Mouse (Mus musculus): ENCODE measurements around the gene Dpt.
"Not testable (repeated sequence)": the region's sequence is repeated elsewhere in the genome, so short reads cannot be mapped to it uniquely, and the experiment has no call there.

Gene Dpt

DNA sequence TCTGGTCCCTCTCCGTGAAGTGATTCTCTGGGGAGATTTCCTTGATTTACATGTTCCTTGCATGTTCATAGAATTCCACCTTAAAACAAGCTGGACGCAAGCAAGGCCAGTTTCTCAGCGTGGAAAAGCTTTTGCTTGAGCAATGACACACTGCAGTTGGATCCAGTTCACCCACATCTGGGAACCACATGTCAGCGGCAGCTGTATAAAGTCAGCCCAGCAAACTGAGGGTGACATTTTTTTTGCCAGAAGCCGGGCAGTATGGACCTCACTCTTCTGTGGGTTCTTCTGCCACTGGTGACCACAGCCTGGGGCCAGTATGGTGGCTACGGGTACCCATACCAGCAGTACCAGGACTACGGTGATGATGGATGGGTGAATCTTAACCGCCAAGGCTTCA, at the start of gene Dpt:
TSS of gene Dpt (plus strand) at position 174 of the 400 bp plus-strand sequence.
- DNase-seq (ENCODE audit: low spot score in 2 of 2): no peak

- DNase-seq (ENCODE audit: low spot score in 2 of 2): no peak
These were observed 42.7 kb upstream of the Dpt start for GRCm38 (mm10) chr1:164753736-164754135.

GRCm38 (mm10) chr1:164755671-164756070, 40.8 kb upstream of the Dpt start:
- DNase-seq (ENCODE audit: low spot score in 2 of 2): no peak

GRCm38 (mm10) chr1:164756951-164757350, 39.5 kb upstream of the Dpt start:
- no peak for DNase-seq (ENCODE audit: low spot score in 2 of 2)

GRCm38 (mm10) chr1:164758401-164758800, 38.0 kb upstream of the Dpt start:
- no peak for DNase-seq (ENCODE audit: low spot score in 2 of 2)

DNA sequence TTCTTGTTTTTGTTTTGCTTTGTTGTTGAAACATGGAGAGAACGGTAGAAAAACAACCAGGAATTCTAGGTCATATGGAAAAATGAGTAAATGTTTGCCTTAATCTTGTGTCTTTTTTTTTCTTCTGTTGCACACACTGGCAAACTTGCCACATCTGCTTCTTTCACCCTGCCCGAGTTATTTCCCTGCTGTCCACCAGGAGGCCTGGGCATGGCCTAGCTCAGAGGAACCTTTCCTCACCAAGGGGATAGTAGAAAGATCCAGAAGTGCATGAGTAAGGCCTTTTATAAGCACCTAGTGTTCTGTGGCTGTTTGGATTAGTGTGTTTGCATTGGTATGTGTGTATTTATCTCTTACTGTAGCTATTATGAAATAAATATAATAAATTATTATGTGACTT, 34.2 kb upstream of the Dpt start:
- DNase-seq (ENCODE audit: low spot score in 2 of 2): peak; percentile 4 to 20

DNA sequence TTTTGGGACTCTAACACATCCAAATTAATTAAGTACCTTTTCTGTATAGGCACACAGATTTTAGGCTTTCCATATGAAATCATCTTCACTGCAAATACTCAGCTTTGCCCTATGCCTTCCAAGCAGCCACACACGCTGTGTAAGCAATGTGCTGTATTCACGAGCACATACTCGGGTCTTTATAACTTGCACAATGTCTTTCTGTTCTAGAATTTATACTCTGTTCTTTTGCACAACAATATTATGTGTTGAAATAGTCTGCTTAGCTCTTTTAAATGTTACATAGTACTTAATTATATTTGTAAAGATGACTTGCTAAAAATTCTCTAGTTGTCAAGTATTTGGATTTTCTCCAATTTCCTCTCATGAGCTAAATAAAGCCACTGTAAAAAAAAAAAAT, 29.8 kb upstream of the Dpt start:
- no peak for DNase-seq (ENCODE audit: low spot score in 2 of 2)

- peak; percentile 5 to 18 for DNase-seq (ENCODE audit: low spot score in 2 of 2)
These were observed 25.8 kb upstream of the Dpt start for GRCm38 (mm10) chr1:164770611-164771010.

- no peak for DNase-seq (ENCODE audit: low spot score in 2 of 2)
These were observed 15.5 kb upstream of the Dpt start for GRCm38 (mm10) chr1:164780851-164781510.

DNA sequence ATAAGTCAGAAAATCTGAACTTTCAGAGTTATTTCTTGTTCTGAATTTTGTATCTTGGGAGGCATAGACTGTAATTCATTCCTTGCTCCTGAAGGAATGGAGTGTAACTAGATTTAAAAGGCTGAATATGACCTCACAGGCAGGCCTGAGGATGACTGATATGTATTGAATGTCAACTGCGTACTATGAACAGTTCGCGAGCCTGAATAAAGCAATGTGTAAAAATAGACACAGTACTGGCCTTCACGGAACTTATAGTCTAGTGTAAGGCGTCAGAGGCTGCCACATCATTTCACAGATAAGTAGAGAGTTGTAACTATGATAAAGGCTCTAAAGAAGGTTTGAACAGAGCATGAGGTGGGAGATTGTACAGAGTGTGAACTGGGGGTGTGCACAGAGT, 10.3 kb upstream of the Dpt start:
- DNase-seq (ENCODE audit: low spot score in 2 of 2): no peak

DNA sequence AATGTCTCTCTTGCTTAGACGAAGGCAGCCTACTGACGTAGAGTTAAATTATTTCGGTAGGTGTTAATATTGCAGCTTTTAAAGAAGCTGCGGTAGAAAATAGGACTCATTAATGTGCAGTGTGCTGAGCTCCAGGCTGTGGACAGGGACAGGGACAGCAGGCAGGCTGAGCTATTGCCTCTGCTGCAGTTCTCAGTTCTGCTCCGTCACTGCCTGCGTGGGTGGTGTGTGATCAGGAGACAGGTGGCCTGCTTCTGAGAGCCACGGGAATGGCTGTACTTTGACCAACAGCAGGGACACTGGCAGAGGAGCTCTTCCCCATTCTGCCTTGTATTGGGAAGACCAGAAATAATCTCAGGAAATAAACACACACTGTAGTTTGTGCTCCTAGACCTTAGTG, 8.7 kb upstream of the Dpt start:
- DNase-seq (ENCODE audit: low spot score in 2 of 2): no peak

DNA sequence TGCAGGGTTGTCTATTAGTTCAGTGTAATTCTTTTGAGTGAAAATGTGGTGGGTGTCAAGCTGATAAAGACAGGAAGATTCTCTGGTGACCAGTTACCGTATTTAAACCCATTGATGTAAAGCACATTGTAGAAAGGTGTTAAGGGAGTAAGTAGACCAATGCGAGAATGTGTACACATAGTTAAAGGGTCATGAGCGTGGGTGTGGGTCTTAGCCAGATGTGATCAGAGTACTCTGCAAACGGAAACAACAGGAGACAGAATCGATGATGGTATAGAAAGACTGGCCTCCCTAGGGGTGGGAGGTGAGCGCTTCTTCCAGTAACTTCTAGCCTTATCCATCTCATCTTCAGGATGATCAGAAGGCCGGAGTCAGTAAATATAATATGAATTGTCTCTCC, 8.2 kb upstream of the Dpt start:
- no peak for DNase-seq (ENCODE audit: low spot score in 2 of 2)

GRCm38 (mm10) chr1:164790296-164790695, 6.1 kb upstream of the Dpt start:
- DNase-seq (ENCODE audit: low spot score in 2 of 2): not testable (repeated sequence)

- DNase-seq (ENCODE audit: low spot score in 2 of 2): no peak
These were observed 3.4 kb upstream of the Dpt start for GRCm38 (mm10) chr1:164793049-164793448.

DNA sequence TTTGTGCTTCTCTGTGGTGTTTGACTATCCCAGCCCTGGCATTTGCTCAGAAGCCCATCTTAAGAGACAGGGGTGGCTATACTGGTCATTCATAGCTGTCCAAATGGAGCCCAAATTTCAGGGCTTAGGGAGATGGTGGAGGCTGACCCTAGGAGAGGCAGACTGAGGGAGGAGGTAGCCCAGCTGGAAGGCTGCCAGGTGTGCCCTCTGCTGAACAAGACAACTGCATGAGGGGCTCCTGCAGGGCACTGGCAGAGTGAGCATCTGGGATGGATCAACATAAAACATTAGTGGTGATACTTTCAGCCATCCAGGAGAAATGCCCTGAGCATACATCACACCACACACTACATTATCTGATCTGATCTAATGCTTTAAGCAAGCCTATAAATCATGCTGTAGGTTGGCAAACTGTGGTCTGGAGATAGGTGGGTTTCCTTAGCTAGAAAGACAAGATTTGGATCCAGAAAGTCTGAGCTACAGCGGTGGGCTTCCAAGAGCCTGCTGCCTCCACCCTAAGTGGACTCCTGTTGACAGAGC, 1.4 kb downstream of the Dpt start:
- DNase-seq (ENCODE audit: low spot score in 2 of 2): no peak

GRCm38 (mm10) chr1:164798471-164798922, 2.1 kb downstream of the Dpt start:
- no peak for DNase-seq (ENCODE audit: low spot score in 2 of 2)

- no peak for DNase-seq (ENCODE audit: low spot score in 2 of 2)
These were observed 2.7 kb downstream of the Dpt start for GRCm38 (mm10) chr1:164799161-164799560.

- no peak for DNase-seq (ENCODE audit: low spot score in 2 of 2)
These were observed 7.8 kb downstream of the Dpt start for GRCm38 (mm10) chr1:164804277-164804676.

- no peak for DNase-seq (ENCODE audit: low spot score in 2 of 2)
These were observed 8.4 kb downstream of the Dpt start for GRCm38 (mm10) chr1:164804751-164805435.

DNA sequence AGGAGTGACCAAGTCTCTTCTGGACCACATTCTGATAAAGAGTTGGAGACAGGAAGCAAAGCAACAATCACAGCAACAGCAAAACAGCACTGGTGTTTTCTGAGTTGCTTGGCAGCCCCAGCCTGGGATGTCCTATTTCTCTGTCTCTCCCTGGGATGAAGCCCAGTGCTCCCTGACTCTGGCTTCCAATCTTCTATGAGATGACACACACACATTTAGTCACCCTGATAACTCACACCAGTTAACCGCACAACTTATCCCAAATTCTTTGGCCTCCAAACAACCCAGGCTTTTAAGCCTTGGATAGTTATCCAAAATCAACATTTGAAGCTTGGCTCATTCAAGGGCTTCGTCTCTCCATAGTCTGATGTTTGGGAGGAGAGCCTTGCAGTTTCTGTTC, 12.9 kb downstream of the Dpt start:
- DNase-seq (ENCODE audit: low spot score in 2 of 2): no peak

DNA sequence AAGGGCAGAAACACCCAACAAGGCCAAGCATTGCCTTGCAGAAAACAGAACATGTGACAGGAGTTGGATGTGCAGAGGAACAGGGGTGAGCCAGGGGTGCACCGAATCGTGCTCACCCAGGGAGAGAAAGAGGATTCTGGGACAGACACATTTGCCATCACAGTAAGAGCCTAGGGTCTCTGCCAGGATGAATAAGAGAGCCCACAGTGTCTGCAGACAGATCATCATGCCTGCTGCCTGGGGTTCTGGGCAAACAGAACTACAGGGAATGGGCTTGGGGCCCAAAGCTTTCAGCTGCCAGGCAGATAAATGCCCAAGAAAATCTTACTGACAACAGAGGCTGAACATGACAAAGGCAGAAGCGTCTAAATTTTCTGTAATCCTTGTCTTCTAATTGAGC, 14.9 kb downstream of the Dpt start:
- DNase-seq (ENCODE audit: low spot score in 2 of 2): no peak

DNA sequence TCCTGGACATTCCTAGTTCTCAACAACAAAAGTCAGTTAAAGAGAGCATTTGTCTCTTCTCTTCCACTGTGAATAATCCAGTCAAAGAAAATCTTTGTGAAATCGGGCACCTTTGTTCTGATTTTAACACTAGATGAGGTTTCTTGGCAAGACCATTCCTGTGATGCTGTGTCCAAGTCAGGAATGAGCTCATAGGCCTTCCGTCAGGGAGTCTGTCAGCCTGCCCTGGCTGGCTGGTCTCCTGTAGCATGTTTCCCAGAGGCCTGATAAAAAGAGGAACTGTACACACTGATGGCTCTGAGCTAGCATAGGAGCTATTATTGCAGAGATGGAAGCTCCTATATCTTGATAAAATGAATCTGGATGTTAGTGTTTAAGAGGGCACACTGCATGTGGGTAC, 17.8 kb downstream of the Dpt start:
- no peak for DNase-seq (ENCODE audit: low spot score in 2 of 2)

GRCm38 (mm10) chr1:164815330-164815729, 18.9 kb downstream of the Dpt start:
- DNase-seq (ENCODE audit: low spot score in 2 of 2): peak; percentile 32 to 46

Measured in spleen, postnatal 36 days (tissue).